In genomic region chr6:92184178-92184577, GRCm38 (mm10) we compare ENCODE assay signal across 8 mouse cellular contexts. TPM values are rescaled to one million over a fixed set of nuclear protein-coding genes. Genes with fewer than 3 reads are reported as not detected.
DNase-seq lines count a peak whose midpoint lies in the region; ATAC-seq and TF ChIP-seq lines count a peak whose summit lies in the region.

No protein-coding gene starts in this region.

- TF ChIP-seq CTCF in Patski (IDR thresholded peaks at IDR 0.05), result no peak

- peak overlapping the region; percentile 66 for H3K4me2 ChIP-seq in kidney, embryonic 15.5 days
- peak overlapping the region; percentile 66 for H3K4me2 ChIP-seq in forebrain, embryonic 15.5 days (replicated peaks)

- POLR2A ChIA-PET in Patski (lab: Charles Lee), result interaction anchor here (0.8 to 1.2 kb wide), 3 partner anchors 8 to 80 kb away, joined by 3 read pairs; no protein-coding TSS in a partner anchor

- no peaks in the 10 kb centered on the region for H3K27me3 ChIP-seq in kidney, embryonic 15.5 days
- no peaks in the 10 kb centered on the region for H3K27me3 ChIP-seq in Patski
- no peaks in the 10 kb centered on the region for H3K27me3 ChIP-seq in forebrain, embryonic 15.5 days

- peak overlapping the region; percentile 80 for H3K4me3 ChIP-seq in kidney, embryonic 15.5 days (replicated peaks)
- H3K4me3 ChIP-seq in forebrain, embryonic 15.5 days, result peak overlapping the region; percentile 54

- peak; percentile 38; the same call in 1 of the 2 replicates for ATAC-seq in kidney, embryonic 15.5 days (replicated peaks; ENCODE audit: low FRiP score)
- peak; percentile 35 for ATAC-seq in Patski
- ATAC-seq in forebrain, embryonic 15.5 days (replicated peaks), result peak; percentile 78

- peak overlapping the region; percentile 29; the same call in 1 of the 2 replicates for H3K9ac ChIP-seq in kidney, embryonic 15.5 days
- H3K9ac ChIP-seq in forebrain, embryonic 15.5 days (replicated peaks), result peak overlapping the region; percentile 57

- DNase-seq in kidney, postnatal 25 days, result no peak
- DNase-seq in Patski (ENCODE audit: low read depth, low spot score) (no peak), liver (peak; percentile 34)
- peak; percentile 10 for DNase-seq in skeletal muscle tissue, adult 2 months (ENCODE audit: low read depth, low spot score)
- no peak for DNase-seq in adrenal gland, postnatal 4 days (ENCODE audit: low spot score in 2 of 2)
- no peak for DNase-seq in layer of hippocampus, adult 9-11 months

- 0 out of 2 replicates have a peak, but pooled peaks cover 4% of the 10 kb centered on the region for H3K9me3 ChIP-seq in kidney, embryonic 15.5 days (replicated peaks)
- H3K9me3 ChIP-seq in forebrain, embryonic 15.5 days, result no peaks in the 10 kb centered on the region

- 5% methylated on average over 10 of the region's 10 CpGs for WGBS in kidney, embryonic 15.5 days
- 4% methylated on average over 10 of the region's 10 CpGs for WGBS in forebrain, embryonic 15.5 days

- in situ Hi-C loops in Patski (cut with MboI; ENCODE audit: low pct_unique_long_range_greater_than_20kb), result no loop called here

- H3K36me3 ChIP-seq in kidney, embryonic 15.5 days, result peaks cover 43% of the 10 kb centered on the region
- peaks cover 27% of the 10 kb centered on the region for H3K36me3 ChIP-seq in forebrain, embryonic 15.5 days

- CTCF ChIA-PET in Patski (lab: Charles Lee), result interaction anchor here (1.2 kb wide), 1 partner anchor 22 kb away, joined by 3 read pairs; no protein-coding TSS in a partner anchor

- H3K27ac ChIP-seq in kidney, embryonic 15.5 days, result no peak overlapping the region
- peak overlapping the region; percentile 75 for H3K27ac ChIP-seq in forebrain, embryonic 15.5 days (replicated peaks)

- peaks cover 16% of the 10 kb centered on the region for H3K4me1 ChIP-seq in kidney, embryonic 15.5 days
- H3K4me1 ChIP-seq in forebrain, embryonic 15.5 days, result peaks cover 17% of the 10 kb centered on the region

RNA-seq across cellular contexts. Expression of gene Mrps25, which starts 0.3 kb away (rescaled TPM):
- 95.0 and 97.5 TPM in 2 replicates for polyA plus RNA-seq in kidney, embryonic 15.5 days (2015; fragmentation: Nextera tagmentation; extraction: Ambion mirVana)
- 92.5 TPM for polyA plus RNA-seq in Patski (2021)
- 58.5 and 63.2 TPM in 2 replicates for polyA plus RNA-seq in forebrain, embryonic 15.5 days (2015; fragmentation: Nextera tagmentation; extraction: Ambion mirVana)
- total RNA-seq in adrenal gland, postnatal 4 days (2021), result 10 to 100 TPM; 35.6 to 38.5 TPM

RNA-seq across cellular contexts. Expression of gene Rbsn, which starts 30.5 kb away (rescaled TPM):
- polyA plus RNA-seq in kidney, embryonic 15.5 days (2015; fragmentation: Nextera tagmentation; extraction: Ambion mirVana), result 23.8 and 27.0 TPM in 2 replicates
- 21.7 TPM for polyA plus RNA-seq in Patski (2021)
- 36.0 and 38.9 TPM in 2 replicates for polyA plus RNA-seq in forebrain, embryonic 15.5 days (2015; fragmentation: Nextera tagmentation; extraction: Ambion mirVana)
- 10 to 100 TPM; 26.5 to 31.3 TPM for total RNA-seq in adrenal gland, postnatal 4 days (2021)

Comparison
In these comparisons a context has a peak if more than half of its experiments do, and no peak if none do; other contexts are left out.
1. DNase-seq: peak in liver (single experiment) and skeletal muscle tissue, adult 2 months (single experiment); none in kidney, postnatal 25 days (0 of 2), Patski (single experiment), adrenal gland, postnatal 4 days (0 of 2) and layer of hippocampus, adult 9-11 months (single experiment).
2. Peak in every context shown above with its lines, with median percentiles within 50 percentile points of each other: ATAC-seq.